Mouse (Mus musculus) forebrain, embryonic 12.5 days (tissue): ENCODE data around the gene Psmb8. TPM values are rescaled to one million over a fixed set of nuclear protein-coding genes. Genes with fewer than 3 reads are reported as not detected.
A peak's percentile ranks its signal among the peaks of the same experiment; 100 is the strongest.

Experiments
- ATAC-seq: fragments of 200-750 bp; cut with Nextera tagmentation; 2 replicates; pipeline ENCODE4 v1.8.0; 2017; ENCODE audit warnings: moderate TSS enrichment; ENCODE audit not compliant: low FRiP score
- H3K27ac ChIP-seq: fragments of 300-500 bp; sonication (generic); 2 replicates; pipeline ENCODE4 v1.5.1; 2016; ENCODE audit warnings: mild to moderate bottlenecking
- H3K27me3 ChIP-seq: fragments of 300-500 bp; sonication (generic); 2 replicates; pipeline ENCODE4 v1.6.1; 2016; ENCODE audit warnings: mild to moderate bottlenecking
- H3K36me3 ChIP-seq: fragments of 300-500 bp; sonication (generic); replicated peaks from 2 replicates; pipeline ENCODE4 v1.6.1; 2016; ENCODE audit warnings: mild to moderate bottlenecking
- H3K4me1 ChIP-seq: fragments of 300-500 bp; sonication (generic); 2 replicates; pipeline ENCODE4 v1.6.1; 2016
- H3K4me2 ChIP-seq: fragments of 300-500 bp; sonication (generic); 2 replicates; pipeline ENCODE4 v1.6.1; 2016; ENCODE audit warnings: mild to moderate bottlenecking, moderate library complexity
- H3K4me3 ChIP-seq: fragments of 300-500 bp; sonication (generic); replicated peaks from 2 replicates; pipeline ENCODE4 v1.5.1; 2016; ENCODE audit warnings: mild to moderate bottlenecking
- H3K9ac ChIP-seq: fragments of 300-500 bp; sonication (generic); 2 replicates; pipeline ENCODE4 v1.6.1; 2016; ENCODE audit warnings: mild to moderate bottlenecking
- H3K9me3 ChIP-seq: fragments of 300-500 bp; sonication (generic); 2 replicates; pipeline ENCODE4 v1.6.1; 2016
- WGBS: fragments of 180-500 bp; shearing (Covaris S2); methylation state at CpG from one replicate; pipeline ENCODE4 v1.1.7; 2016; 5-methylcytosine and 5-hydroxymethylcytosine counted together
- polyA plus RNA-seq: library from polyadenylated mRNA; unstranded; fragments of >200 nt; fragmentation: Nextera tagmentation; extraction: Ambion mirVana; gene quantifications from 2 replicates; pipeline ENCODE4 v1.2.1, GENCODE M21; 2016

The Psmb8 gene
- polyA plus RNA-seq, 1 experiment from 2014 or later, result 1.7 TPM

DNA sequence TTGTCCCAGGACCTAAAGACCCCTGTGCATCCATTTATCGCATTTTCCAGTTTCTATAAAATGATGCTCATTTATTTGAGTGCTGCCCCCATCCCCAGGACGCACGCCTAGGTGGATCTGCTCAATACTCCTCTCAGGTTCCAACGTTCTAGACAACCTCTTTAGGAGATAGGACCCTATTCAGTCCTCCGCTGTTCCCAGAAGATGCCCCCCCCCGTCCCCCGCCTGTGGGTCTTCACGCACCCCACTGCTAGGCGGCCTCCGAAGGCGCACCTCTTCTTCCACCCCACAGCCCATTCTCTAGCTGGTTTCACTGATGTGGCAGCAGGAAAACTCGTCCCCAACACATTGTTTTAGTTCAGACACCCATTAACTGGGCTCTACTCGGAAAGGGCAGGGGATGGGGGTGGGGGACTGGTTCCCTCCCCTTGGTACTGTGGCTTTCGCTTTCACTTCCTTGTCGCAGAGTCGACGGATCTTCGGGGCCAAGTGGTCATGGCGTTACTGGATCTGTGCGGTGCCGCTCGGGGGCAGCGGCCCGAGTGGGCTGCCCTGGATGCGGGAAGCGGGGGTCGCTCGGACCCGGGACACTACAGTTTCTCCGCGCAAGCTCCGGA lies 491 bp downstream of the Psmb8 start:
- peaks cover 19% of the 10 kb centered on the region for H3K4me1 ChIP-seq
- H3K27me3 ChIP-seq, result peaks cover 91% of the 10 kb centered on the region
- no peaks in the 10 kb centered on the region for H3K9me3 ChIP-seq
- ATAC-seq, result no peak
- no peaks in the 10 kb centered on the region for H3K36me3 ChIP-seq
- no peak overlapping the region for H3K9ac ChIP-seq
- peak overlapping the region; percentile 64 for H3K4me2 ChIP-seq
- no peak overlapping the region for H3K27ac ChIP-seq
- H3K4me3 ChIP-seq, result peak overlapping the region; percentile 39
- 2% methylated on average over 32 of the region's 32 CpGs for WGBS

DNA sequence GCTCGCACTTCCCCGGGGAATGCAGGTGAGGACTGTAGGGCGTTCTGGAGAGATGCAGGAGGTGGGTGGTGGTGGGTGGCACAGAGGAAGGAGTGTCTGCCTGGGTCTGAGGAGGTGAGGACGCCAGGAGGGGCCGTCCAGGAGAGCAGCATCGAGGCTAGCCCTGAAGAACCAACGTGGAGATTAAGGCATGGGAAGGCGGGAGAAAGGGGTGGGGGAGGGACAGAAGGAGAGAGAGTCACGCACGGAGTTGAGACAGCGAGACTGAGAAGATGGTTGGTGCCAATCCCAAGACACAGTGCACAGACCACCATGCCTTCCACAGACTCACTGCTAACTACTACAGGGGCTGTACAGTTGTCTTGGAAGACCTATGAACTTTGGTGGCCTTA lies 996 bp downstream of the Psmb8 start:
- 8% methylated on average over 11 of the region's 11 CpGs for WGBS

DNA sequence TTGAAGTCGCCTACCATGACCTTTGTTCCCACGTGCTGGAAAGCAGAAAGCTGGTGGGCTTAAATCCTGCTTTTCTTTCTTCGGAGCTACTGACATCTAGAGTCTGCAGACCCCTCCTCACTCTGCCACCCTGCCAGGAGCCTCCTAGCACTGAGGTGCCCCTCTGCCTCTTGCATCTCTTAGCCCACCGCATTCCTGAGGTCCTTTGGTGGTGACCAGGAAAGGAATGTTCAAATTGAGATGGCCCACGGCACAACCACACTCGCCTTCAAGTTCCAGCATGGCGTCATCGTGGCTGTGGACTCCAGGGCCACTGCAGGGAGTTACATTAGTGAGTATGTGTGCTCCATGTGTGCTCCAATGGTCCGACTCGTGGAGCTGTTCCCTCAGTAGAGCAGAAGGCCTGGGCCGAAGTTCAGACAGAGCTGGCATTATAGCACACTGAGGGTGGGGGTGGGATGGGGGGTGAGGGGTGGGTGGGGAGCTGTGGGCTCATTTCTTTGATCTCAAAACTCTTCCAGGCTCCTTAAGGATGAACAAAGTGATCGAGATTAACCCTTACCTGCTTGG lies 1.6 kb downstream of the Psmb8 start:
- Histone ChIP-seq H3K9me3 (no peaks in the 10 kb centered on the region), H3K4me1 (peaks cover 19% of the 10 kb centered on the region), H3K4me2 (no peak overlapping the region), H3K4me3 (no peak overlapping the region), H3K9ac (no peak overlapping the region), H3K27ac (no peak overlapping the region), H3K36me3 (no peaks in the 10 kb centered on the region), H3K27me3 (peaks cover 90% of the 10 kb centered on the region)
- ATAC-seq, result no peak
- WGBS, result 67% methylated on average over 12 of the region's 12 CpGs

More for the DNA sequence above, 996 bp downstream of the Psmb8 start:
- Histone ChIP-seq H3K36me3 (no peaks in the 10 kb centered on the region), H3K4me1 (peaks cover 19% of the 10 kb centered on the region), H3K9ac (no peak overlapping the region), H3K27me3 (peaks cover 91% of the 10 kb centered on the region), H3K4me3 (peak overlapping the region; percentile 39), H3K27ac (no peak overlapping the region), H3K9me3 (no peaks in the 10 kb centered on the region), H3K4me2 (peak overlapping the region; percentile 64)
- ATAC-seq, result no peak

DNA sequence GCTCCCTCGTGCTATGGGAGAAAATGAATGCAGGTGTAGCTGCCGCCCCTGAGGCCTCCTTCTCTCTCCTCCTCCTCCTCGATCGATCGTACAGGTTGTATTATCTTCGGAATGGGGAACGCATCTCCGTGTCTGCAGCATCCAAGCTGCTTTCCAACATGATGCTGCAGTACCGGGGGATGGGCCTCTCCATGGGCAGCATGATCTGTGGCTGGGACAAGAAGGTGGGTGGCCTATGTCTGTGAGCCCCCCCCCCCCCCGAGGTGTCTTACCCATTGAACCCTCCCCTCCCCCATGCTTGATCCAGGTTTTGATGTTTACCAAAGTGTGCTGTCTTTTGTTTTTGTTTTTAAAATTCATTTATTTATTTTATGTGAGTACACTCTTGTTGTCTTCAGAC lies 2.5 kb downstream of the Psmb8 start:
- Histone ChIP-seq H3K4me2 (no peak overlapping the region), H3K36me3 (no peaks in the 10 kb centered on the region), H3K9ac (no peak overlapping the region), H3K4me1 (peaks cover 23% of the 10 kb centered on the region), H3K27me3 (peaks cover 87% of the 10 kb centered on the region), H3K27ac (no peak overlapping the region), H3K4me3 (no peak overlapping the region), H3K9me3 (no peaks in the 10 kb centered on the region)
- WGBS, result 85% methylated on average over 10 of the region's 10 CpGs
- no peak for ATAC-seq

DNA sequence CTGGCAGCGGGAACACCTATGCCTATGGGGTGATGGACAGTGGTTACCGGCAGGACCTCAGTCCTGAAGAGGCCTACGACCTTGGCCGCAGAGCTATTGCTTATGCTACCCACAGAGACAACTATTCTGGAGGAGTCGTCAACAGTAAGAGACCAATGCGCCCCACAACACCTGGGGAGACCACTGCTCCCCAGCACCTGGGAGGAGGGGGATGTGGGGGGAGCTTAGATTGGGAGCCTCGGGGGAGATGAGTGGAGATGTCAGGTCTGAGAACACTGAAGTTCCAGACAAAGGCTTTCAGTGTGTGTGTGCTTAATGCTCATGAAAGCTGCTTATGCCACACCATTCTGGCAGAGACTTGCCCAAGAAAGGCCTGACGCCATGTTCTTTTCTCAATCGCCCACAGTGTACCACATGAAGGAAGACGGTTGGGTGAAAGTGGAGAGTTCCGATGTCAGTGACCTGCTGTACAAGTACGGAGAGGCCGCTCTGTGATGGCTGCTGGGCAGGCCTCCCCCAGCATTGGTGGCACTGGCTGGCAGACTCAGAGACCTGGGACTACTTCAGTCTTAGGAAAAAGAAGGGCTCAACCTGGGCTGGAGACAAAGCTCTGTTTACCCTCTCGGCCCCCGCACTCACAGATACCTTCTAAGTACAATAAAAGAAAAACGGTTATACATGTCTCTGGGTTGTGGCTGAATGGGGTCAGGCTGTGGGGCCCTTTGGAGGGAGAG lies 3.4 kb downstream of the Psmb8 start:
- Histone ChIP-seq H3K27me3 (peaks cover 87% of the 10 kb centered on the region), H3K9ac (no peak overlapping the region), H3K4me2 (no peak overlapping the region), H3K4me3 (no peak overlapping the region), H3K27ac (no peak overlapping the region), H3K4me1 (peaks cover 23% of the 10 kb centered on the region), H3K9me3 (no peaks in the 10 kb centered on the region), H3K36me3 (no peaks in the 10 kb centered on the region)
- ATAC-seq, result no peak
- WGBS, result 86% methylated on average over 16 of the region's 16 CpGs

DNA sequence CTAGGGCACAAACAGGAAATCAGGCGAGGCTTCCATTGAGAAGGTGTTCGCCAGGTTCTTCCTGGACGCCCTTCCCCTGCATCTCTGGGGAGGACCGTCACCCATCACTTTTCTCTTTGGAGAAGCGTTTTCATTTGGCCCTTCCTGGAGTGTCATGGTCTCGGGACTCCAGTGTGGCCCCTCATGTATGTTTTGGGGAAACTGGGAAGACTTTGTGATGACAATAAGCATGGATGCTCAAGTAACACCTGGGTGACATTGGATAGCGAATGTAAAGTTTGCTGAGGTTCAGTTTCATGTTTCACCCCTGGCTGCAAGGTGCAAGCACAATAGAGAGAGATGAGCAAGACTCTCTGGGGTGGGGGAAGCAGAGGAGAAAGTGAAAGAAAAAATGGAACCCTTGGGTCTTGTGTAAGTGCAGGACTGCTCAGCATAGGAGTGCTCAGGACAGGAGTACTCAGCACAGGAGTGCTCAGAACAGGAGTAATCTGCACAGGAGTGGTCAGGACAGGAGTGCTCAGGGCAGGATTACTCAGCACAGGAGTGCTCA lies 4.1 kb downstream of the Psmb8 start:
- no peak overlapping the region for H3K4me2 ChIP-seq
- no peaks in the 10 kb centered on the region for H3K9me3 ChIP-seq
- H3K4me3 ChIP-seq, result no peak overlapping the region
- no peak overlapping the region for H3K27ac ChIP-seq
- peaks cover 21% of the 10 kb centered on the region for H3K4me1 ChIP-seq
- H3K9ac ChIP-seq, result no peak overlapping the region
- ATAC-seq, result no peak
- peaks cover 87% of the 10 kb centered on the region for H3K27me3 ChIP-seq
- no peaks in the 10 kb centered on the region for H3K36me3 ChIP-seq
- 67% methylated on average over 7 of the region's 7 CpGs for WGBS

DNA sequence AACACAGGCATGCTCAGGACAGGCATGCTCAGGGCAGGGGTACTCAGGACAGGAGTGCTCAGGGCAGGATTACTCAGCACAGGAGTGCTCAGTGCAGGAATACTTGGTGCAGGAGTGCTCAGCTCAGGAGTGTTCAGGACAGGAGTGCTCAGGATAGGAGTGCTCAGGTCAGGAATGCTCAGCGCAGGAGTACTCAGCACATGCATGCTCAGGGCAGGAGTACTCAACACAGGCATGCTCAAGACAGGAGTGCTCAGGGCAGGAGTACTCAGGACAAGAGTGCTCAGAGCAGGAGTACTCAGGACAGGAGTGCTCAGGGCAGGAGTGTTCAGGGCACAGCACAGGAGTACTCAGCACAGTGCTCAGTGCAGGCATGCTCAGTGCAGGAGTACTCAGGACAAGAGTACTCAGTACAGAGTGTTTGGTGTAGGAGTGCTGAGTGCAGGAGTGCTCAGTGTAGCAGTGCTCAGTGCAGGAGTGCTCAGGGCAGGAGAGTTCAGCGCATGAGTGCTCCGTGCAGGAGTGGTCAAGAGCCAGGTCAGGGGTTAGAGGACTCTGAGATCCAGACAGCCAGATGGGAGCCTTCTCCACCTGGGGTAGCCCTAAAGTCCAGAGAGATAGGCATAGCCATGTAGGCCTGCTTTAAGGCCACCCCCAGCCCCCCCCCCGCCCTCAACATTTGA lies 5.4 kb downstream of the Psmb8 start:
- Histone ChIP-seq H3K36me3 (no peaks in the 10 kb centered on the region), H3K27ac (no peak overlapping the region), H3K4me2 (no peak overlapping the region), H3K27me3 (peaks cover 83% of the 10 kb centered on the region), H3K9me3 (no peaks in the 10 kb centered on the region), H3K4me1 (peaks cover 10% of the 10 kb centered on the region), H3K4me3 (no peak overlapping the region), H3K9ac (no peak overlapping the region)
- 68% methylated on average over 4 of the region's 4 CpGs for WGBS
- no peak for ATAC-seq

DNA sequence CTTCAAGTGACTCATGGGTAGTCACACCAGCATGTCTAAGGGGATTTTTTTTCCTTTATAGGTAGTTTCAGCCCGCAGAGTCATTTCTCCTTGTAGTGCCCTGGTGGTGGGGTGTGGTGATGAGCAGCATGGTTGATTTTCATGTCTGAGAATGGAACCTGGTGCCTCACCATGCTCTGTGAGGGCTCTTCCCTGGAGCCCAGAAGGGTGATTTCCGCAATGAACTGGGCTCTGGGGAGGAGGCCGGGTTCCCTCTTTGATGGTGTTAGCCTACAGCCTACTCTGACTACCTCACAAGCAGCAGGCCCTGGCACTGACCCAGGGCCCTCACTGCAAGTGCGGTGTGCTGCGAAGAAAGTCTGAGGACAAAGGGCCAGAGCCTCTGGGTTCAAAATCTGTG lies 5.9 kb downstream of the Psmb8 start, which contains the start of gene Tap2:
Tap2 (plus strand) TSS at position 84 of the 400 bp plus-strand sequence.
- H3K27me3 ChIP-seq, result peaks cover 80% of the 10 kb centered on the region
- no peak for ATAC-seq
- H3K9ac ChIP-seq, result peak within 1 kb of the TSS; percentile 62
- H3K36me3 ChIP-seq, result no peaks in the 10 kb centered on the region
- peak within 1 kb of the TSS; percentile 92 for H3K4me2 ChIP-seq
- no peak within 1 kb of the TSS for H3K27ac ChIP-seq
- no peaks in the 10 kb centered on the region for H3K9me3 ChIP-seq
- H3K4me1 ChIP-seq, result peaks cover 5% of the 10 kb centered on the region; the same call in 1 of the 2 replicates
- H3K4me3 ChIP-seq, result peak within 1 kb of the TSS; percentile 64
- 57% methylated on average over 5 of the region's 5 CpGs for WGBS

DNA sequence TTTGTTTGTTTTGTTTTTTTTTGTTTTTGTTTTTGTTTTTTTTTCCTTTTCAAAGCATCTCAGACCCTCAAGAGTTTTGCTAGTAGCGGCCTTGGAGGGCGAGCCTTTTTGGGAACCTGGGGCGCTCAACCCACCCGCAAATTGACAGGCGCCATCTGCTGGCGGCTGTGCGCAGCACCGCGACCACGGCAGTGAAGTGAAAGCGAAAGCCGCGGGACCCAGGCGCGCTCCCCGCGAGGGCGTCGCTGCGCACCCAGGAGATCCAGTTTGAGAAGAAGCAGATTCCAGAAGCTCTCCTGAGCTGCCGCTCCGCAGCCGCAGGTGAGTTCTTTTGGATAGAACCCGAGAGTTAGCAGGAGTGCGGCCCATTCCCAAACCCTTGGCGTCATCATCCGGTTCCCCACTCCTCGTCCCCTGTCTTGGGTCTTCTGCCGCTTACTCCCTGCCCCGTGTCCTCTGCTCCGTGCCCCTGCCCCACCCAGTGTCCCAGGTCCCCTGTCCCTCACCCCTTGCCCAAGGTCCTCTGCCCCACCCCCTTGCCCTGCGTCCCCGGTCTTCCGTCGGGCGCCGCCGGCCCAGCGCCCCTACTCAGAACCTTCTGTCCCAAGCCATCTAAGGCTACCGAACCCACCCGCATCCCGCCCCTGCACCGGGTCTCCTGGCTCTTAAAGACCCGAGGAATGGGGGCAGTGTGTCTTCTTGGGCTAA lies 6.9 kb downstream of the Psmb8 start:
- 1% methylated on average over 44 of the region's 44 CpGs for WGBS
- H3K9ac ChIP-seq, result peak overlapping the region; percentile 62
- H3K9me3 ChIP-seq, result no peaks in the 10 kb centered on the region
- peak overlapping the region; percentile 92 for H3K4me2 ChIP-seq
- peaks cover 79% of the 10 kb centered on the region for H3K27me3 ChIP-seq
- ATAC-seq, result peak; percentile 46; the same call in 1 of the 2 replicates
- H3K36me3 ChIP-seq, result no peaks in the 10 kb centered on the region
- H3K4me3 ChIP-seq, result peak overlapping the region; percentile 64
- H3K4me1 ChIP-seq, result peaks cover 5% of the 10 kb centered on the region; the same call in 1 of the 2 replicates
- H3K27ac ChIP-seq, result no peak overlapping the region

DNA sequence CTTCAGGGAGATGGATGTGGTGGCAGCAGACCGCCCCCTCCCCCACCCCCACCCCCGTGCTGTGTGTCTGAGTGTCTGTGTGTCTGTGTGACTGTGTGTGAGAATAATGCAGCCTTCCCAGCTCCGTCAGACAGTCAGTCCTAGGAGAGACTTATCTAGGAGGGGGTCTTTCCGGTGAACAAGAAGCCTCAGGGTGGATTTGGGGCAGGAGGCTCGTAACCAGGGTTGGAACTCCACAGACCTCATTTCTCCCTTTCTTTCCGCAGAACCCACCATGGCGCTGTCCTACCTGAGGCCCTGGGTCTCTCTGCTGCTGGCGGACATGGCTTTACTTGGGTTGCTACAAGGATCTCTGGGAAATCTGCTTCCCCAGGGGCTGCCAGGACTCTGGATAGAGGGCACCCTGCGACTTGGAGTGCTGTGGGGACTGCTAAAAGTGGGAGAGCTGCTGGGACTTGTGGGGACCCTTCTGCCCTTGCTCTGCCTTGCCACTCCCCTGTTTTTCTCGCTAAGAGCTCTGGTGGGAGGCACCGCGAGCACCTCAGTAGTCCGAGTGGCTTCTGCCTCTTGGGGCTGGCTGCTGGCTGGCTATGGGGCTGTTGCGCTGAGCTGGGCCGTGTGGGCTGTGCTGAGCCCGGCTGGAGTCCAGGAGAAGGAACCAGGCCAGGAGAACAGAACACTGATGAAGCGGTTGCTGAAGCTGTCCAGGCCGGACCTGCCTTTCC lies 7.7 kb downstream of the Psmb8 start:
- Histone ChIP-seq H3K27ac (no peak overlapping the region), H3K4me3 (peak overlapping the region; percentile 64), H3K36me3 (no peaks in the 10 kb centered on the region), H3K9me3 (no peaks in the 10 kb centered on the region), H3K4me1 (peaks cover 5% of the 10 kb centered on the region; the same call in 1 of the 2 replicates), H3K27me3 (peaks cover 80% of the 10 kb centered on the region), H3K4me2 (peak overlapping the region; percentile 92), H3K9ac (peak overlapping the region; percentile 62)
- ATAC-seq, result no peak
- WGBS, result 13% methylated on average over 18 of the region's 18 CpGs

DNA sequence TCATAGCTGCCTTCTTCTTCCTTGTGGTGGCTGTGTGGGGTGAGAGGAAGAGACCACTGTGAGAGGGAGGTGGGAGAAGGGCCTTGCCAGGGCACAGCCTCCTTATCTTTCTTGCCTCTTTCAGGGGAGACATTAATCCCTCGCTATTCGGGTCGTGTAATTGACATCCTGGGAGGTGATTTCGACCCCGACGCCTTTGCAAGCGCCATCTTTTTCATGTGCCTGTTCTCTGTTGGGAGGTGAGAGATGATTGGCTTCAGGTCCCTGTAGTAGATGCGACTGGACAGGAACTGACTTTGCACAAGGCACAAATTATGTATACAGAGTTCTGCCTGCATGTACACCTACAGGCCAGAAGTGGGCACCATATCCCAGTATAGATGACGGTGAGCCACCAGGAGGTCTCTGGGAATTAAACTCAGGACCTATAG lies 8.2 kb downstream of the Psmb8 start:
- H3K4me2 ChIP-seq, result no peak overlapping the region
- ATAC-seq, result no peak
- 15% methylated on average over 9 of the region's 9 CpGs for WGBS
- H3K4me1 ChIP-seq, result peaks cover 5% of the 10 kb centered on the region; the same call in 1 of the 2 replicates
- H3K4me3 ChIP-seq, result no peak overlapping the region
- H3K27ac ChIP-seq, result no peak overlapping the region
- H3K27me3 ChIP-seq, result peaks cover 80% of the 10 kb centered on the region
- H3K9me3 ChIP-seq, result no peaks in the 10 kb centered on the region
- H3K9ac ChIP-seq, result no peak overlapping the region
- no peaks in the 10 kb centered on the region for H3K36me3 ChIP-seq
